Mouse (Mus musculus) heart, adult 18-20 months (tissue): ENCODE results near the gene 1700023F06Rik. TPM values are rescaled to one million over a fixed set of nuclear protein-coding genes. Genes with fewer than 3 reads are reported as not detected.
"Not testable (repeated sequence)": the region's sequence is repeated elsewhere in the genome, so short reads cannot be mapped to it uniquely, and the experiment has no call there.

Source experiments
- DNase-seq, 2 experiments: peaks; one replicate each; pipeline ENCODE4 v3.0.0; 2021 to 2022; ENCODE audit warnings: mixed read lengths in 1 of 2
- total RNA-seq, 2 experiments: library from RNA; stranded (reverse); gene quantifications; 2 replicates each; pipeline ENCODE4 v1.2.3; 2021

The 1700023F06Rik gene
- total RNA-seq, 2 experiments from 2014 or later: not detected

DNA sequence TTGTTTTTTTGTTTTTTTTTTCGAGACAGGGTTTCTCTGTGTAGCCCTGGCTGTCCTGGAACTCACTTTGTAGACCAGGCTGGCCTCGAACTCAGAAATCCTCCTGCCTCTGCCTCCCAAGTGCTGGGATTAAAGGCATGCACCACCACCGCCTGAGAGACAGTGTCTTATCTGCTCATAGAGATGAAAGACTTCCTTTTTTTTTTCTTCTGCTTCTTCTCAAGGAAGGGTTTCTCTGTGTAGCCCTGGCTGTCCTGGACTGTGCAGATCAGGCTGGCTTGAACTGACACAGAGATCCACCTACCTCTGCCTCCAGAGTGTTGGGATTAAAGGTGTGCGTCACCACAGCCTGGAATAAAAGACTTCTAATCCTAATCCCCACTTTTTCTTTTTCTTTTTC is 14.4 kb upstream of the 1700023F06Rik start:
- not testable (repeated sequence) for DNase-seq

- no peak for DNase-seq
Measured at GRCm38 (mm10) chr11:103221437-103221836, 13.1 kb upstream of the 1700023F06Rik start.

DNA sequence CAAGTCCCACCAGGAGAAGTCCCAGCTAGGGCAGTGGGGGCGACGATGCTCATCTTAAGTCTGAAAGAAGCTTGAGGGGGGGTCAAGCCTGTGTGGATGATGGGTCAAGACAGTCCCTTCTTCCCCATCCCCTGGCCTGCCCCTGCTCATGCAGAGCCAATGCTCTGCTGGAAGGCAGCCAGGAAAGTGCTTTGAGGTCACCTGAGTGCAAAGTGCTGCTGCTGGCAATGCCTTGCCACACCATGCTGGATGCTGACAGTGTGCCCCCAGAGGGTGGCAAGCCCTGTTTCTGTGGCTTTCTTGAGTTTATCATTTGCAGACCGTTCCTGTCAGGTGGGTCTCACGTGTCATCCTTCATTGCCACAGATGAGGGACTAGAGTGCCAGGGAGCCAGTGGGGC is 11.6 kb upstream of the 1700023F06Rik start:
- DNase-seq: no peak

GRCm38 (mm10) chr11:103219259-103219658 is 10.9 kb upstream of the 1700023F06Rik start:
- DNase-seq: no peak

DNA sequence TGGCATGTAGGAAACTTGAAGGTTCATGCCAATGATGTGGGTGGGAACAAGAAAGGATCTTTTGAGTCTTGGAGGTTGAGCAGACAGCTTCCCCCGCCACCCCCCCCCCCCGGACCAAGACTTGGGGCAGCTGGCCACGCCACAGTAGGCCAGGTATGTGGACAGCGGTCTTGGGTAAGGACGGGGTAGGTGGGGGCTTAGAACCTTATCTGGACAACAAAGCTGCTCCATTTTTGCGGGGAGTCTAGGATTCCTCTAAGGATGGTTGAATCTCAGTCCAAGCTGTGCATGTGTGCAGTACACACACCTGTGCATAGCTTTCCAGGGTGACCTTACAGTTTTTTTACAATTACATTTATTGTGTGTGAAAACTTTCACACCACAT is 10.2 kb upstream of the 1700023F06Rik start:
- no peak for DNase-seq

GRCm38 (mm10) chr11:103217790-103218516 is 9.6 kb upstream of the 1700023F06Rik start, which contains the start of gene Spata32:
TSS of gene Spata32 (minus strand) at chr11:103218432.
- DNase-seq: peak; percentile 61 to 62

DNA sequence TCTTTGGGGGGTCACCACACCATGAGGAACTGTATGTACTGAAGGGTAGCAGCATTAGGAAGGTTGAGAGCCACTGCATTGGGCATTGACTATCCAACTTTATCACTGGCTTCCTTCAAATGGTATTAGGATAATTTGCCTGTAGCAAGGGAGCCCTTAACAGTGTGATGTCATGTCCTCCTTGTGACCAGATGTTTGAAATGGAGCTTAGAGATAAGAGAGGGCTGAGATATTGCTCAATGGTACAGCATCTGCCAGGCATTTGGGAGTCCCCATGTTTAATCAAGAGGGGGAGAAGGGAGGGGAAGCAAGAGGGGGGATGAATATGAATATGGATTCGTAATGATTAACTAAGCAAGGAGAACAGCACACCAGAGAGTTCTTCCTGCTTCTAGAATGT is 7.0 kb upstream of the 1700023F06Rik start:
- peak in 1 of 2 experiments; percentile 32 for DNase-seq

- no peak for DNase-seq
Measured at GRCm38 (mm10) chr11:103213712-103214111, 5.4 kb upstream of the 1700023F06Rik start.

GRCm38 (mm10) chr11:103210291-103210690 is 1.9 kb upstream of the 1700023F06Rik start:
- DNase-seq: no peak

GRCm38 (mm10) chr11:103206203-103206602 is 2.2 kb downstream of the 1700023F06Rik start:
- DNase-seq: no peak

- no peak for DNase-seq
Measured at GRCm38 (mm10) chr11:103202376-103202775, 6.0 kb downstream of the 1700023F06Rik start.

DNA sequence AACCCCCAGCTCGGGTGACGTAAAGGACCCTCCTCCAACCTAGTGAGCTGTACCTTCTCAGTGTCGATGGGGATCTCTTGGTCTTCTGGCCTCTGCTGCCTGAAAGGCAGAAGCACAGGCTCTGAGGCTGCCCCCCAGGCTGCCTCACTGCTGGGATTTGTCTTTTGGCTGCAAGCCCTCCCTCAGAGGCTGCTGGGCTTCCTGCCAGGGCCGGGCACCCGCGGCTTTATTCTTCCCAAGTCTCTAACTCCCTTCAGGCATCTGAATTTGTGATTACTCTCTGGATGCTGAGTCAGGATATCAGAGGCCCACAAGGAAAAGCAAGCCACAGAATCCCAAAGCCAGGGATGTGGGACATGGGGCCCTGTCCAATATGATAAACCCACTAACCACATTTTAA is 6.7 kb downstream of the 1700023F06Rik start:
- DNase-seq: peak in 1 of 2 experiments; percentile 25

DNA sequence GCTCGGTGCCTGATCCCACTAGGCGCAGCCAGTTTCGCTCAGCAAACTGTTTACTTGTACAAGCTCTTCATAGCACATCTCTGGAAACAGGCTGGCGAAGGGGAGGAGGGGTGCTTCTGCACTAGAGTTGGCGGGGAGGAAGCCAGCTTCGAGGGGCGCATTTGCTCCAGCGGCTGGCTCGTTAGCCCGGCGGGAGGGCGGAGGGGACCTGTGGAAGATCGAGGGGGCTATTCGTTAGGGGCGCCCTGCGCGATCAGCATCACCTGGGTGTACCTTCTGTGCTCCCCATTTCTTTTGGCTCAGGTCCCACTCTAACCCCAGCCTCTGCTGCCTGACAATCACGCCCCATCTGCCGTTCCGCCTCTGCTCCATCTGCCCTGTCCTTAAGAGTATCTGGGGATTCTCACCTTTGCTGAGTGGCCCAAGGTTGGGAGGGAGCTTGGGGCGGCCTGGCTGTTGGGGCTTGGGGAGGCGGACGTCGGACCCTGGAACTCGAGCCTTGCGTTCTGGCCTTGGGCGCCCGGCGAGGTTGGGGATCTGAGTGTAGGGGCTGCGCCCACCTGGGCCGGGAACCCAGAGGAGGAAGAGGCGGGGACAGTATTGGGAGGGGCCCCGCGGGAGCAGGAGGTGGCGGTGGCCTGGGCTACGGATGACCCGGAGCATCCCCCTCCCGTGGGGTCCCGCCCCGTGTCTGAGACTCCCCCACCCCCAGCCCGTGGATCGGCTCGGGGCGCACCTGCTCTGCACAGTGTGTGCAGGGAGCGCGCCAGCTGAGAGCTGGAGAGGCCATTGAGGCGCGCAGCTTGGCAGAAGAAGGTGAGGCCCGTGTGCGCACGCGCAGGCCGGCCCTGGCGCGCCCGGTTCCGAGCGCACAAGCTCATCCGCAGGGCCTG is 9.2 kb downstream of the 1700023F06Rik start:
- peak; percentile 45 to 54 for DNase-seq

DNA sequence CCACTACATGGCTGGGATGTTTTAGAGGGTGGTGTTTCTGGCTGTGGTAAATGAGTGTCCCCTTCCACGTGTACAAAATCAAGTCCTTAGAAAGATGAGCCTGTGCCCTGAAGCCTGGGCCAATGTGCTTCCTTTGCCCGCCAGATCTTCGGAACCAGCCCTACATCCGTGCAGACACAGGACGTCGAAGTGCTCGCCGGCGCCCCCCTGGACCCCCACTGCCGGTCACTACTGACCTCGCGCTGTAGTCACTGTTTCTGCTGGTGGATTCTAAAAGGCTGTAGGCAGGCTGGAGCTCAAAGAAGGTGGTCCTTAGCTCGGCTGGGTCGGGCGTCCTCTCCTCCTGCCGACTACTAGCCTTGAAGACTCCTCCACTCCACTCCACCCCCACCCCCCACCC is 10.0 kb downstream of the 1700023F06Rik start:
- no peak for DNase-seq

DNA sequence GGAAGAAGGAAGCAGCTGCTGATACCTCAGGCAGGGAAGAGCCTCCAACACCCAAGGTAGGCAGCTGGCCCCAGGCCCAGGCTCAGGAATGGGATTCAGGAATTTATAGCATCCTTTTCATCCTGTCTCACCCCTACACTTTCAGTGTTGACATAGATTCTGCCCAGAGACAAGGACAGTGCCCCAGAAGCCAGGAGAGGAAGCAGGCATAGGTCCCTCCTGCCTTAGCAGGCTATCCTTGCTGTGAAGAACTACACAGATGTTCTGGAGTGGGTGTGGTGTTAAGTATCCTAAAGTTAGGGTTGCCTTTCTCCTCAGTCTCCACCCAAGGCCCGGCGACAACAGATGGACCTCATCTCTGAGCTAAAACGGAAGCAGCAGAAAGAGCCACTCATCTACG is 11.0 kb downstream of the 1700023F06Rik start:
- no peak for DNase-seq

DNA sequence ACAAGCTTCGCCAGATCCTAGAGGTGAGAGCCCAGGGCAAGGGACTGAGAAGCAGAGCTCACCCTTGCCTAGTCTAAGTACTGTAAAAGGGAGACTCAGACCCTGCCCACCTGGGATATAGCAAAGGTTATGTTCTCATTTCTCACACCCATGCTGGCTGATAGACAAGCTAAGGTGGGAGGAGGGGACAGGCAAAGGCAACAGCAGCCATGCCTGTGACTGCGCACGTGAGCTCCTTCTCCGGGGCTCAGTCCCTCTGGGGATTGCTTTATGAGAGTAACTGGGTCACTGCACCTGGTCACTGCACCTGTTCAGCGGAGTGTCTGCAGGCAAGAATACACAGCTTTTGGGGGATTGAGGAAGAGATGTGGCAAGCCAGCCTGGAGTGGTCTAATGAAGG is 12.7 kb downstream of the 1700023F06Rik start:
- DNase-seq: no peak

DNA sequence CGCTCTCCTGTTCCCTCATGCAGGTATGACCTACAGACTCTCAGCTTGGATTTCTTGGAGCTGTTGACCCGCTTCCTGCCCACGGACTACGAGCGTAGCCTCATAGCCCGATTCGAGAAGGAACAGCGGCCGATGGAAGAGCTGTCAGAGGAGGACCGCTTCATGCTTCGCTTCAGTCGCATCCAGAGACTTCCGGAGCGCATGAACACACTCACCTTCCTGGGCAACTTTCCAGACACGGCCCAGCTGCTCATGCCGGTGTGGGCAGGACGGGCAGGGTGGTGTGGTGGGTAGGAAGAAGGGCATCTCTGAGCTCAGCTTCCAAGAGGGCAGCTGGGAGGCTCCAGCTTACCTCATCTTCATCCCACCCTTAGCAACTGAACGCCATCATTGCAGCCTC is 13.1 kb downstream of the 1700023F06Rik start:
- DNase-seq: no peak

DNA sequence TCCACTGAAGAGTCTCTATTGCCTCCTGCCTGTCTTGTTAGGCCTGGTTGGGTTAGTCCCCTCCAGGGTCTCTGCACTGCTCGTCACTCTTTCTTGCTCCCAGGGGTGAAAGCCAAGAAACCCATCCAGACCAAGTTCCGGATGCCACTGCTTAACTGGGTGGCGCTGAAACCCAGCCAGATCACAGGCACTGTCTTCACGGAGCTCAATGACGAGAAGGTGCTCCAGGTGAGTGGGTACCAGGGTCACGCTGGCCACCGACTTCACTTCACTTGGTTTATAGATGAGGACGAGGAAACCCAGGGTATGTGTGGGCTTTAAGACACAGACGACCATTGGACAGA is 14.6 kb downstream of the 1700023F06Rik start:
- DNase-seq: no peak

DNA sequence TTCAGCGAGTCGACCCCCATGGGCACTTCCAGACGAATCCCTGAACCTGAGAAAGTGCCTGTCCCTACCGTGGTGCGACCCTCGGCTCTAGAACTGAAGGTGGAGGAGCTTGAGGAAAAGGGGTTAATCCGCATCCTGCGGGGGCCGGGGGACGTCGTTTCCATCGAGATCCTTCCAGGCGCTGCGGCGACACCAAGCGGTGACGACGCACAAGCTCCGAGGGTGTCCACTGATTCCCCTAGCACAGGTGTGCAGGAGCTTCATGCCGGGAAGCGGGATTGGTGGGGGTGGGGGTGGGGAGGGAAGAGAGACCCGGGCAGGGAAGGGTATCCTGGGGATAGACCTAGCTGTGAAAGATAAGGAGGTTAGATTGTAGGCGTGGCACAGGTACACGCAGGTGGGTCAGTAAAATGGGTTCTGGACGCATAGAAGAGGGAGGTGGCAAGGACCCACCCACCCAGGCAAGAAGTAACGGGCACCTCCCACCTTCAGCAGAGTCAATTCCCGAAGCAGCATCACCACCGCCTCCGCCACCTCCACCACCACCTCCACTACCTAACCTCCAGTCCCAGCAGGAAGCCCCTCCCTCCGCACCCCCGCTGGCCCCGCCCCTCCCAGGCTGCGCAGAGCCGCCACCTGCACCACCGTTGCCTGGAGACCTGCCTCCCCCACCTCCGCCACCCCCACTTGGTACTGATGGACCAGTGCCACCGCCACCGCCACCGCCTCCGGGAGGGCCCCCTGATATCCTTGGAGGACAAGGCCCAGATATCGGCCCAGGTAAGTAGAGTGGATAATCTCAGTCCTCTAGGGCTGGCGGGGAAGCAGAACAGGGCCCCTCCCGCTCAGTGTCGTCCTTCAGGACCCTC is 15.2 kb downstream of the 1700023F06Rik start:
- no peak for DNase-seq

GRCm38 (mm10) chr11:103192230-103192955 is 16.0 kb downstream of the 1700023F06Rik start:
- DNase-seq: no peak

DNA sequence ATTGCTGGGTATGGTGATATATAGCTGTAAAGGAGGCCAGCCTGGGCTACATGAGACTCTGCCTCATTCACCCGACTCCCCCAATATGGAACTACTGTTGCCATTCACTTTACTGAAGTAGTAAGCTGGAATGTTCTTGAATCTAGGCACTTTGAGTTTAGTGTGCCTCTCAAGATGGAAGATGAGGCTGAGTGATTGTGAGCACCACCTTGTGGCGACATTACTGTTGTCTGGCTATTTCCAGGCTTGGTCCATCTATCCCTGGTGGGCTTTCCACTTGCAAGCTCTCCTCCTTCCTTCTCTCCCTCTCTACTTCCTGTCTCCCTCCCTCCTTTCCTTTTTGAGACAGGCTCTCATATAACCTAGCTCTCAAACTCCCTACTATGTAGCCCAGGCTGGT is 23.5 kb downstream of the 1700023F06Rik start:
- peak; percentile 48 to 74 for DNase-seq

GRCm38 (mm10) chr11:103181911-103182310 is 26.4 kb downstream of the 1700023F06Rik start:
- no peak for DNase-seq
